Mouse (Mus musculus) left cerebral cortex, adult 9 months (tissue): Measurements from ENCODE around the gene Fdx1l.

Source experiments
- DNase-seq, 2 experiments: peaks; one replicate each; pipeline ENCODE4 v3.0.0; 2022; ENCODE audit warnings: low spot score in 2 of 2

Gene Fdx1l

GRCm38 (mm10) chr9:21028560-21029110, 44.8 kb downstream of the Fdx1l start:
- DNase-seq = no peak

DNA sequence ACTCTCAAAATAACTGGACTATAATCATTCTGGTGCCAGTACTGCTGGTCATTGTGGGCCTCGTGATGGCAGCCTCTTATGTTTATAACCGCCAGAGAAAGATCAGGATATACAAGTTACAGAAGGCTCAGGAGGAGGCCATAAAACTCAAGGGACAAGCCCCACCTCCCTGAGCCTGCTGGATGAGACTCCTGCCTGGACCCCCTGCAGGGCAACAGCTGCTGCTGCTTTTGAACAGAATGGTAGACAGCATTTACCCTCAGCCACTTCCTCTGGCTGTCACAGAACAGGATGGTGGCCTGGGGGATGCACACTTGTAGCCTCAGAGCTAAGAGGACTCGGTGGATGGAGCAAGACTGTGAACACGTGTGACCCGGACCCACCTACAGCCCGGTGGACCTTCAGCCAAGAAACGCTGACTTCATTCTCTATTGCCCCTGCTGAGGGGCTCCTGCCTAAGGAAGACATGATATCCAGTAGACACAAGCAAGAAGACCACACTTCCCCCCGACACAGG, 45.6 kb downstream of the Fdx1l start:
- DNase-seq = no peak

- no peak for DNase-seq
Observed at GRCm38 (mm10) chr9:21026849-21027248, 46.6 kb downstream of the Fdx1l start.

GRCm38 (mm10) chr9:21025258-21025810, 48.1 kb downstream of the Fdx1l start:
- no peak for DNase-seq

DNA sequence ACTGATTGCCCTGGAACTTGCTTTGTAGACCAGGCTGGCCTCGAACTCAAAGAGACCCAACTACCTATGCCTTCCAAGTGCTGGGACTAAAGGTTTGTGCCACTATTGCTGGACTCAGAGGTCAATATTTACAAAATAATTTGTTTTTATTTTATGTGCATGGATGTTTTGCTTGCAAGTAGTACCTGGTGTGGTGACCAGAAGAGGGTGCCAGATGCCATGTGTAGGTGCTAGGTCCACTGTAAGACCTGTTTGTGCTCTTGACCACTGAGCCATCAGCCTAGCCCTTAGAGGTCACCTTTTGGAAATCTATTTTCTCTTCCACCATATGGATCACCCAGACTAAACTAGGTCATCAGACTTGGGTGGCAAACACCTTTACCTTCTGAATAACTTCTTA, 50.7 kb downstream of the Fdx1l start:
- no peak for DNase-seq

DNA sequence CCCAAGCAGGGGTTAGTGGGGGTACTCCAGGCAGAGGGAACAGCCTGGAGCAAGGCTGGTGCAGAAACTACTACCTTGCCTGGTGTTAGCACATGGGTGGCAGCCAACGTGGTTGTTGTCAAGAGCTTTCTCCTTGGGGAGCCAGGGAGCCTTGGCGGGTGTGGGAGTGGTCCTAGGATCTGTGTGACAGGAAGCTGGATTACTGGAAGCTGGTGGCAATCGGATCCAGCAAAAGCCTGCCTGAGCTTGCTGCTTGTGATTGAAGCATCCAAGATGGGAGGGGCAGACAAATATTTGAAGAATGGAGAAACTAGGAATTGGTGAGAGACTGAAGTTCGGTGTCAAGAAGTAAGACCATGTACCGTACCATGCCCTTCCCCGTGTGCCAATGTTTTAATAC, 51.1 kb downstream of the Fdx1l start:
- no peak for DNase-seq

GRCm38 (mm10) chr9:21021363-21021762, 52.1 kb downstream of the Fdx1l start:
- DNase-seq = no peak

DNA sequence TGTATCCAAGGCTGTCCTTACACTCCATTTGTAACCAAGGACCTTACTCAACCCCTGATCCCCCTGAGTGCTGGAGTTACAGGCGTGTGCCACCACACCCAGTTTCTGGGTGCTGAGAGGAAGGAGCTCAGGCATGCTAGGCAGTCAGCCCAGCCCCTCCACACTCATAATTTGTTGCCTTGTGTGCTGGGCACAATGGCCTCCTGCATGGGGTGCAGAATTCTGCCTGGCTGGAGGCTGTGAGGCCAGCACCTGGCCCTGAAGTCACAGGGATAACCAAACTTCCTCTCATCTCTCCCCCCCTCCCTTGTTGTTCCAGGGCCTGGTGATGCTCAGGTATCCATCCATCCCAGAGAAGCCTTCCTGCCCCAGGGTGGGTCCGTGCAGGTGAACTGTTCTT, 54.8 kb downstream of the Fdx1l start:
- DNase-seq = no peak
